Mouse (Mus musculus): ENCODE data around the gene Slc35g1.

DNA sequence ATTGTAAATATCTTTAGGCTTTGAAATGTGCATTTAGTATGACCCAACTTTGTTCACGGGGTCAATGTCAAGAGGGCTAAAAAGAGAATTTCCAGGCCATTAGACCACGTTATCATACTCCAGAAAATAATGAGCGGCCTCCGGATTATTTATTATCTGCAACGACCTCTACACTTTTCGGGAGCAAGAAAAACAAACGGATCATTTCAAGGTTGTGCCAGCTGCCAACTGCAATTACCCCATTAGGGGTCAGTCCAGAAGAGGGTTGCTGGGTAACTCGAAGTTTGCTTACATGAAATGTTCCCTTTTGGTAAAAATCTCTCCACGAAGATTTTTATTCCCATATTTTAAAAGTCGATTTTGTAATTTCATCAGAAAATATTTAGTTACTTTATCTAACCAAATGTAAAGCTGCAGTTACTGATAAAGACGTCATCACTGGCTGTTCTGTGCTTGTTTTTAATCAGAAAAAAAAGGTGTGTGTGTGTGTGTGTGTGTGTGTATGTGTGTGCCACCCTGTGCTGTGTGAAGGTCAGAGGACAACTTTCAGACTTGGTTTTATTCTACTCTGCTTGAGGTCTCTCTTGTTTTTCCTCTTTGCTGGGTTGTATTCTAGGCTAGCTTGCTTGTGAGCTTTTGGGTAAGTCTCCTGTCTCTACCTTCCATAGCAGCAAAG lies 30.7 kb upstream of the Slc35g1 start:
- TF ChIP-seq CTCF (conservative IDR thresholded peaks at IDR 0.05; ENCODE audit: low read length) (no peak), POU5F1 (IDR thresholded peaks at IDR 0.05; ENCODE audit: borderline replicate concordance, low read length) (no peak)
